ENCODE assay signal across 13 mouse cellular contexts in genomic region chr6:5437757-5438156, GRCm38 (mm10). TPM values are rescaled to one million over a fixed set of nuclear protein-coding genes. Genes with fewer than 3 reads are reported as not detected.
A peak's percentile ranks its signal among the peaks of the same experiment; 100 is the strongest.
DNase-seq lines count a peak whose midpoint lies in the region; ATAC-seq and TF ChIP-seq lines count a peak whose summit lies in the region.
"Had no signal": no experiment of that assay in that cellular context is flagged by ENCODE, and none has a peak within 500 bp of the region (broad histone marks: within the 10 kb centered on the region; RNA-seq: fewer than 3 reads in every experiment).

No protein-coding gene starts in this region.

- H3K27me3 ChIP-seq in kidney, embryonic 14.5 days (ENCODE audit: control insufficient read depth, insufficient read depth, low read length), result no peaks in the 10 kb centered on the region
- no peaks in the 10 kb centered on the region for H3K27me3 ChIP-seq in midbrain, postnatal 0 days (ENCODE audit: insufficient read depth, low read length)
- no peaks in the 10 kb centered on the region for H3K27me3 ChIP-seq in midbrain, embryonic 11.5 days (ENCODE audit: control insufficient read depth, insufficient read depth, low read length)
- H3K27me3 ChIP-seq: embryonic facial prominence, embryonic 15.5 days; megakaryocyte, embryonic 14.5 days; neural tube, embryonic 15.5 days had no signal

- peak; percentile 47 for TF ChIP-seq CTCF in midbrain, postnatal 0 days (IDR thresholded peaks at IDR 0.05)
- peak; percentile 54; the same call in 1 of the 2 replicates for TF ChIP-seq CTCF in brain, embryonic 14.5 days (IDR thresholded peaks at IDR 0.05; ENCODE audit: borderline replicate concordance, extremely low read depth, insufficient read depth, insufficient read length)

- H3K36me3 ChIP-seq in kidney, embryonic 14.5 days (ENCODE audit: control insufficient read depth, insufficient read depth, low read length), result no peaks in the 10 kb centered on the region
- H3K36me3 ChIP-seq in midbrain, postnatal 0 days (ENCODE audit: insufficient read depth, low read length), result no peaks in the 10 kb centered on the region
- H3K36me3 ChIP-seq in midbrain, embryonic 11.5 days (ENCODE audit: control insufficient read depth, insufficient read depth, low read length), result no peaks in the 10 kb centered on the region
- H3K36me3 ChIP-seq: embryonic facial prominence, embryonic 15.5 days; neural tube, embryonic 15.5 days had no signal

- H3K9me3 ChIP-seq in kidney, embryonic 14.5 days (ENCODE audit: control insufficient read depth, low read length), result no peaks in the 10 kb centered on the region
- no peaks in the 10 kb centered on the region for H3K9me3 ChIP-seq in midbrain, postnatal 0 days (ENCODE audit: low read length)
- no peaks in the 10 kb centered on the region for H3K9me3 ChIP-seq in midbrain, embryonic 11.5 days (ENCODE audit: control insufficient read depth, low read length)
- H3K9me3 ChIP-seq: embryonic facial prominence, embryonic 15.5 days; limb, embryonic 10.5 days; megakaryocyte, embryonic 14.5 days; neural tube, embryonic 15.5 days had no signal

- WGBS in kidney, embryonic 14.5 days, result 42% methylated on average over 4 of the region's 4 CpGs
- 49% methylated on average over 4 of the region's 4 CpGs for WGBS in midbrain, postnatal 0 days
- WGBS in midbrain, embryonic 11.5 days, result 35% methylated on average over 4 of the region's 4 CpGs

- H3K9ac ChIP-seq in kidney, embryonic 14.5 days (ENCODE audit: low read depth, low read length), result no peak overlapping the region
- H3K9ac ChIP-seq in midbrain, postnatal 0 days (replicated peaks; ENCODE audit: low read length, poor library complexity, severe bottlenecking), result no peak overlapping the region
- H3K9ac ChIP-seq in midbrain, embryonic 11.5 days (ENCODE audit: low read length), result no peak overlapping the region
- H3K9ac ChIP-seq: embryonic facial prominence, embryonic 15.5 days; neural tube, embryonic 15.5 days had no signal

- no peak overlapping the region for H3K27ac ChIP-seq in kidney, embryonic 14.5 days (ENCODE audit: low read depth, low read length)
- H3K27ac ChIP-seq in midbrain, postnatal 0 days (ENCODE audit: low read depth, low read length), result no peak overlapping the region
- no peak overlapping the region for H3K27ac ChIP-seq in midbrain, embryonic 11.5 days (ENCODE audit: low read depth, low read length)
- H3K27ac ChIP-seq: embryonic facial prominence, embryonic 15.5 days; limb, embryonic 10.5 days; neural tube, embryonic 15.5 days had no signal

- H3K4me1 ChIP-seq in kidney, embryonic 14.5 days (ENCODE audit: control insufficient read depth, insufficient read depth, low read length), result 0 out of 2 replicates have a peak, but pooled peaks cover 3% of the 10 kb centered on the region
- peaks cover 1% of the 10 kb centered on the region; the same call in 1 of the 2 replicates for H3K4me1 ChIP-seq in midbrain, postnatal 0 days (ENCODE audit: insufficient read depth, low read length)
- H3K4me1 ChIP-seq in midbrain, embryonic 11.5 days (ENCODE audit: control insufficient read depth, insufficient read depth, low read length), result no peaks in the 10 kb centered on the region

- DNase-seq in kidney, adult 11 months, result peak; percentile 8
- peak; percentile 38 for DNase-seq in midbrain, postnatal 0 days (ENCODE audit: low spot score)
- DNase-seq in midbrain, embryonic 11.5 days (ENCODE audit: low spot score, missing footprints), result no peak
- DNase-seq in brain, embryonic 14.5 days (ENCODE audit: low read depth), result no peak
- peak; percentile 33 for DNase-seq in retina, embryonic 14.5 days (ENCODE audit: low spot score)
- no peak for DNase-seq in urinary bladder, postnatal 14 days (ENCODE audit: low spot score)
- DNase-seq in ovary, postnatal 14 days (ENCODE audit: low spot score), result no peak
- DNase-seq: spleen, adult 18-20 months had no signal

- TF ChIP-seq POLR2A in brain, embryonic 14.5 days (IDR thresholded peaks at IDR 0.05; ENCODE audit: borderline replicate concordance, extremely low read depth, insufficient read depth, insufficient read length, poor library complexity, severe bottlenecking), result no peak

- H3K4me3 ChIP-seq in kidney, embryonic 14.5 days (ENCODE audit: low read length), result no peak overlapping the region
- no peak overlapping the region for H3K4me3 ChIP-seq in midbrain, postnatal 0 days (ENCODE audit: low read depth, low read length)
- H3K4me3 ChIP-seq in midbrain, embryonic 11.5 days (ENCODE audit: low read depth, low read length), result no peak overlapping the region
- H3K4me3 ChIP-seq: embryonic facial prominence, embryonic 15.5 days; limb, embryonic 10.5 days; megakaryocyte, embryonic 14.5 days; neural tube, embryonic 15.5 days had no signal

- ATAC-seq in kidney, embryonic 14.5 days (ENCODE audit: low FRiP score, low TSS enrichment), result no peak
- ATAC-seq in midbrain, postnatal 0 days (ENCODE audit: low FRiP score), result no peak
- ATAC-seq in midbrain, embryonic 11.5 days (ENCODE audit: low FRiP score), result no peak

- no peak overlapping the region for H3K4me2 ChIP-seq in kidney, embryonic 14.5 days (replicated peaks; ENCODE audit: low read depth, low read length)
- H3K4me2 ChIP-seq in midbrain, postnatal 0 days (ENCODE audit: low read depth, low read length, poor library complexity, severe bottlenecking), result no peak overlapping the region
- H3K4me2 ChIP-seq in midbrain, embryonic 11.5 days, result no peak overlapping the region
- H3K4me2 ChIP-seq: embryonic facial prominence, embryonic 15.5 days; neural tube, embryonic 15.5 days had no signal

RNA-seq across cellular contexts. Expression of gene Asb4, which starts 54.6 kb away (rescaled TPM):
- 32.3 and 40.6 TPM in 2 replicates for polyA plus RNA-seq in kidney, embryonic 14.5 days (2014; fragmentation: Nextera tagmentation; extraction: Ambion mirVana)
- total RNA-seq in midbrain, postnatal 0 days (2014; rRNA removed), result 9.0 and 9.7 TPM in 2 replicates
- polyA plus RNA-seq in midbrain, postnatal 0 days (2015; fragmentation: Nextera tagmentation; extraction: Ambion mirVana), result 15.4 and 23.0 TPM in 2 replicates
- 22.8 and 23.6 TPM in 2 replicates for polyA plus RNA-seq in midbrain, embryonic 11.5 days (2014; fragmentation: Nextera tagmentation; extraction: Ambion mirVana)
- polyA plus RNA-seq in brain, embryonic 14.5 days (2012; rRNA removed), result 19.1 and 20.4 TPM in 2 replicates

RNA-seq across cellular contexts. Expression of gene Pdk4, which starts 58.4 kb away (rescaled TPM):
- polyA plus RNA-seq in kidney, embryonic 14.5 days (2014; fragmentation: Nextera tagmentation; extraction: Ambion mirVana), result 1.3 and 3.6 TPM in 2 replicates
- total RNA-seq in midbrain, postnatal 0 days (2014; rRNA removed), result 0.99 and 1.0 TPM in 2 replicates
- polyA plus RNA-seq in midbrain, postnatal 0 days (2015; fragmentation: Nextera tagmentation; extraction: Ambion mirVana), result 2.1 and 2.5 TPM in 2 replicates
- 0.41 and 0.42 TPM in 2 replicates for polyA plus RNA-seq in midbrain, embryonic 11.5 days (2014; fragmentation: Nextera tagmentation; extraction: Ambion mirVana)
- 1.1 and 1.3 TPM in 2 replicates for polyA plus RNA-seq in brain, embryonic 14.5 days (2012; rRNA removed)

Comparison
In these comparisons a context has a peak if more than half of its experiments do, and no peak if none do; other contexts are left out.
1. DNase-seq: peak in kidney, adult 11 months (single experiment), midbrain, postnatal 0 days (single experiment) and retina, embryonic 14.5 days (single experiment); none in midbrain, embryonic 11.5 days (single experiment), brain, embryonic 14.5 days (single experiment), urinary bladder, postnatal 14 days (single experiment) and ovary, postnatal 14 days (single experiment).